Mouse (Mus musculus): ENCODE results near the gene Sucla2. TPM values are rescaled to one million over a fixed set of nuclear protein-coding genes. Genes with fewer than 3 reads are reported as not detected.

Gene Sucla2
- total RNA-seq (2015) (57.8 and 64.9 TPM in 2 replicates), total RNA-seq (2017) (105 and 109 TPM in 2 replicates)

- ATAC-seq (ENCODE audit: poor library complexity, severe bottlenecking) = peak; percentile 99
Measured at GRCm38 (mm10) chr14:73524766-73525448, at the start of gene Sucla2. Gene Sucla2, plus strand, starts transcription at chr14:73525319.

DNA sequence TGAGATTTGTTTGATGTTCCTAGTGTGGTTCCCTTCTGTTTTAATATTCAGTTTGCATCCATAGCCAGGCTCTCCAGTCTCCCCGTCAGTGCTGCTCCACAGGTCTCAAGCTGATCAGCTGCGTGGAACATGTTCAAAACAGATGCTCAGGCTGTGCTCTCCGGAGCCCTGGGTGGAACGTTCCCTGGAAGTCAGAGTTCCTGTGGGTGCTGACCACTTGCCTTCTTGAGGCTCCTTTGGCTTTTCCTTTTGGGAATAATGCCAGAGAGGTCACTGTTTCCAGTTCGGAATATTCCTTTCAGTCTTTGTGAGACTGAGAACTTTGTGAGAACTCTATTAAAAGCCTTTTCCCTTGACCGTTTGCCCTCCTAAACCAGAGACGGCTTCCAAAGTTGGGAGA lies 49.6 kb upstream of the Sucla2 start:
- ATAC-seq (ENCODE audit: poor library complexity, severe bottlenecking) = no peak

DNA sequence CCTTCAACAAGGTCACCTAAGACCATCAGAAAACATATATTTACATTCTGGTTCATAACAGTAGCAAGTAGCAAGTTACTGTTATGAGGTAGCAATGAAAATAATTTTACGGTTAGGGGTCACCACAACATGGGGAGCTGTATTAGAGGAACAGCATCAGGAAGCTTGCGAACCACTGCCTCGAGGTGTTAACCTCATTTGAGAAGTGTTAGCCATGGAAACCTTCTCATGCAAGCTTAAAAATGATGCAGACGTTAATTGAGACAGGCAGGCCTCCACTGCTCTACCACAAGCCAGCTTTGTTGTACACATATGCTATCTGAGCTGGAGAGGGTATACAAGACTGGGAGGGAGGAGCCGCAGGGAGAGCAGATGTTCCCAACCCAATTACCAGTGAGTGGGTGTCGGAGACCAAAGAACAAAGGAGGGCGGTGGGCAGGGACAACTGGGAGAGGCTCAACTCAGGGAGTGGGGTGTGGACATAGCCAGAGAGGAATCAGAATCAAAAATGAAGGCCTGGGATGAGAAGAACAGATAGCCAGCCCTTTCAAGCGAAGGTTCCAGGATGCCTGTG lies 48.7 kb upstream of the Sucla2 start:
- ATAC-seq (ENCODE audit: poor library complexity, severe bottlenecking) = peak; percentile 49

GRCm38 (mm10) chr14:73477077-73477476 lies 48.0 kb upstream of the Sucla2 start:
- no peak for ATAC-seq (ENCODE audit: poor library complexity, severe bottlenecking)

DNA sequence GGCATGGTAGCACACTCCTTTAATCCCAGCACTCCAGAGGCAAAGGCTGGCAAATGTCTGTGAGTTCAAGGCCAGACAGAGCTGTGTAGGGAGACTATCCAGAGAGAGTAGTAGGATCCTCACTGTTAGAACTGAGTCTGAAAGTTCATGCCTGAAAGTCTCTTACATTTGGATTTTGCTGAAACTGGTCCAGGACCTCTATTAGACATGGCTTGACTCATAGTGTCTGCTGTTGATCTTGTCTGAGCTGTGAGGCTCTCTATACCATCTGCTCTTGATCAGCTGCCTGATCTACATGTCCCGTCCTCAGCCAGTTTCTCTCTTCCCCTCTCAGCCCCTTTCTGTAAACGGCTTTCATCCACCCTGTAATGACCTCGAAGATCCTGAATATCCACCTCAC lies 46.8 kb upstream of the Sucla2 start:
- ATAC-seq (ENCODE audit: poor library complexity, severe bottlenecking) = no peak

DNA sequence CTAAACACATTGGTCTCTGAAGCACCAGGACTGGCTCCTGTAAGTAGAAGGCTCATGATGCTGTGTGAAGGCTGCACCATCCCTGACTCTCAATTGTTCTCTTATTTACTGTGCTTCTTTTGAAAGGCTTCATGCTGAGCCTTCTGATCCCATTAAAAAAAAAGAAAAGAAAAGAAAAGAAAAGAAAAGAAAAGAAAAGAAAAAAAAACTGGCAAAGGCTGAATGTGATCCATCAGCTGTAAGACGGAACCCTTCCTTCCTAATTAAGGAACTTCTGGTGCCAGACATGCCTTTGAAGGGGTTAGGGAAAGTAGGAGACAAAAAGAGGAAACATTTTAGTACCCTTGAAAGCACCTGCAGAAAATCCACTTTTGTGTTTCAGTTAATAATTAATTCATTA lies 45.3 kb upstream of the Sucla2 start:
- no peak for ATAC-seq (ENCODE audit: poor library complexity, severe bottlenecking)

- no peak for ATAC-seq (ENCODE audit: poor library complexity, severe bottlenecking)
Measured at GRCm38 (mm10) chr14:73483516-73484229, 41.4 kb upstream of the Sucla2 start.

GRCm38 (mm10) chr14:73484366-73485110 lies 40.6 kb upstream of the Sucla2 start:
- ATAC-seq (ENCODE audit: poor library complexity, severe bottlenecking) = no peak

DNA sequence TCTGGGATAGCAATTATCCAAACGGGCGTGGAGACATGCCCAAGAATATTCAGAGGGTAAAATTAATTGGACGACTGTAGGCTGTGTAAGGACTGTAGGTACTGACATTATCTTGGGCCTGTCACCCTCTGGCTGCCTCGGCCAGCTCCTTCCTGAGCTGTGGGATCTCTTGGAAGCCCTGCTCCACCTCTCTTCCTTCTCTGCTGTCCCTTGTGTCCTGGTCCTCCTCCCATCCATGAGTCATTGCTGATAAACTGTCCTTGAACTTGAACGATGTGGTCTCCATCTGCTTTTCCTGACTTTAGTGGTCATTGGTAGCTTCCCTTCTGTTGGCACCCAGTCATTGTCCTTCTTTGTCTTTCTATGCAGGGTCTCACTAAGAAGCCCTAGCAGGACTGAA lies 38.5 kb upstream of the Sucla2 start:
- no peak for ATAC-seq (ENCODE audit: poor library complexity, severe bottlenecking)

GRCm38 (mm10) chr14:73493356-73493755 lies 31.8 kb upstream of the Sucla2 start:
- ATAC-seq (ENCODE audit: poor library complexity, severe bottlenecking) = no peak

DNA sequence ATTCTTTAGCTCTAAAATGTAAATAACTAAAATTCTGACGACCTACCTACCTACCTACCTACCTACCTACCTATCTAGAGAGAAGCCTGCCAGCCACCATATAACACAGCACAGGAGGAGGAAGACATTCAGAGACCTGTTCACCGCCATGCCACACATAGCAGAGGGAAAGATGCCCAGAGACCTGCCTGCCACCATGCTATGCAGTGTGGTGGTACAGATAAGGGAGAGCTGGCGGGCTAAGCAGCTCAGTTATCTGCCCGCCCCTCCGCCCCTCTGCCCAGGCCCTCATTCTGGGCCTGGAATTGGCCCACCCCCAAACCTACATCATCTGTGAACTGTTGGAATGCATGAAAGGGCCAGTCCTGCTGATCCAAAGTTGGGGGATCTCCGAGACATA lies 31.0 kb upstream of the Sucla2 start:
- no peak for ATAC-seq (ENCODE audit: poor library complexity, severe bottlenecking)

DNA sequence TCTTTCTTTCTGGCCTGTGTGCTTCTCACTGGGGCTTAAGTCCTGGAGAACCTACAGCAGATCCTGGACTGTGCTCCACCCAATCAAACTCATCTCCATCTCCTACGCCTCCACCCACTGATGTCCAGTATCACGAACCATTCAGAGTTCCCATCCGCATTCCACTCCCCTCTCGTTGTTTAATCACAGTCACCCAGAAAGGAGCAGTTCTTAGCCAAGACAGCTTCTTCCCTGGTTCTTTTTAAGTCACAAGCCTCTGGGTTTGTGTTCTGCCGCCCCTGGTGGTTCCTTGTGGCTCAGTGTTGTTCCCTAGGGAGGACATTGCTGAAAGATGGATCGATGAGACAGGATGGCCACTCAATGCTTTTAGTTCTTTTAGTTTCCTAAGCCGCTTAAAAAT lies 29.4 kb upstream of the Sucla2 start:
- no peak for ATAC-seq (ENCODE audit: poor library complexity, severe bottlenecking)

DNA sequence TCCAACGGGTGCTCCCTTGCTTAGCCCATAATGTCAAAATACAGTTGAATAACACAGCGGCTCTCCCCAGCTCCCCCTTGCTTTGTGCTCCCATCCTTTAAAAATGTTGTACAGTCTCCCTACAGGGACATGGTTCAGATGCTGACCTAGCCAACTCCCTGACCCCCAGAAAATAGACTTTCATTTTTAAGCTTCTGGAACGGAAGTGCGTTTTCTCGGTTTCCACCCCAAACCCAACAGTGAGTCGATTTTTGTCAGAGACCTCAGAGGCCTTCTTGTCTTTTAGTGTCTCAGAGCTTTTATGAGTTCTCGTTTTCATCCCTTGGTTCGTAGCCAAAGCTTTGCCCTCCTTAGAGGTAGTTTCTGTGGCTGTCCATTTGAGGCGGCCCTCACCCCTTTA lies 23.8 kb upstream of the Sucla2 start:
- no peak for ATAC-seq (ENCODE audit: poor library complexity, severe bottlenecking)

GRCm38 (mm10) chr14:73501721-73502120 lies 23.4 kb upstream of the Sucla2 start:
- ATAC-seq (ENCODE audit: poor library complexity, severe bottlenecking) = no peak

DNA sequence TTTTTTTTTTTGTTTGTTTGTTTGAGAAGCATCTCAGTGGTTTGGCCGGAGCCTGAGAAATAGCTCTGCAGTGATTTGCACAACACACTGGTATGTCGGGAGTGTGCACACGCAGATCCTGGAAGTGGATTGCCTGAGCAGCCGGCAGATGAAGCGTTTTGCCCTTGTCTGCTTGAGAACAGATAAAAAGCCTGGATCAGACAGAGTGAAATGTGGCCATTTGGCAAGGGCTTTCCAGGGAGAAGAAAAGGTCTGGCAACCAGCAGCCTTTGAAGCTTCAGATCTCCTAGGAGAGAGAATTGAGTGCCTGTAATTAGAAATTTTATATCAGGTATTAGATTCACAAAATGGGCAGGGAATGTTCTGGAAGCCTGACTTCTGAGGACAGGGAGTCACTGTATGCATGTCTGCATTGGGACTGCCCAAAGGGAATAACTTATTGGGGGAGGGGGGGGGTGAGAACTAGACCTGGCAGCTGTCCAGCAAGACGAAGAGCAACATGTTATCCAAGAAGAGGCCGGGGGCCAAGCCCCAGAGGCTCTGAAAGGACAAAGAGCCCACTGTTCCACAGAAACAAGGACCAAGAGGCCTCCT lies 22.4 kb upstream of the Sucla2 start:
- ATAC-seq (ENCODE audit: poor library complexity, severe bottlenecking) = no peak

- ATAC-seq (ENCODE audit: poor library complexity, severe bottlenecking) = no peak
Measured at GRCm38 (mm10) chr14:73503237-73503933, 21.7 kb upstream of the Sucla2 start.

DNA sequence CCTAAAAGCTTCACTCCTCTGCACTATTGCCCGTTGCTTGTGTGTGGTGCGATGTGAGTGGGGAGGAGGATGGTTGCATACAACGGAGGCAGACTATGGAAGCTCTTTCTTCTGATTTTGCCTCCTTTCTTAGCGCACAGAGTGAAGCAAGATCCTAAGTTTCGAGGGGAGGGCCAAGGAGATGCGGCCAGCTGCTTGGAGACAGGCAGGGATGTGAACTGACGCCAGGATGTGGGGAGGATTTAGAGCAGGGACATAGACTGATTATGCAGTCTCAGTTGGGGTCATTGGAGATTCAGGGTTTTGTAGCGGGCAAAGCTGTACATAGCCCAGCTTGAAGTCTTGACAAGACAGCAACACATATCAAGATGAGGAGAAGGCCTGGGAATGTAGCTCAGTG lies 18.8 kb upstream of the Sucla2 start:
- no peak for ATAC-seq (ENCODE audit: poor library complexity, severe bottlenecking)

DNA sequence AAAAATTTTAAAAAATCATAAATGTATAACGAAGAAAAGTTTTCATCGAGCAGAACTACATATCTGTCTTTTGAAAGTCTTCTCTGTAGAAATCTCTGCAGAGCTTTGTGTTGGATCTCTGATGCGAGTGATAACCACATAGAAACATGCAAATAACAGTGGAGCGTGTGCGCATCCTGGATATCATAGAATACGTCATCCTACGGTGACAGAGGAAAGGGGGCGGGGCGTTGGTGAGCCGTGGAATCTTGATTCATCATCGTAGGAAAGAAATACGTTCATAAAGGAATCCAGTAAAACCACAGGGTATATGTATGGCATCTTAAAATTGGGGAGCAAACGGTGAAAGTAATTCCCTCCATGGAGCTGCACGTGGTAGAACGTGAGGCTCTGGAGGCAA lies 17.9 kb upstream of the Sucla2 start:
- ATAC-seq (ENCODE audit: poor library complexity, severe bottlenecking) = no peak

DNA sequence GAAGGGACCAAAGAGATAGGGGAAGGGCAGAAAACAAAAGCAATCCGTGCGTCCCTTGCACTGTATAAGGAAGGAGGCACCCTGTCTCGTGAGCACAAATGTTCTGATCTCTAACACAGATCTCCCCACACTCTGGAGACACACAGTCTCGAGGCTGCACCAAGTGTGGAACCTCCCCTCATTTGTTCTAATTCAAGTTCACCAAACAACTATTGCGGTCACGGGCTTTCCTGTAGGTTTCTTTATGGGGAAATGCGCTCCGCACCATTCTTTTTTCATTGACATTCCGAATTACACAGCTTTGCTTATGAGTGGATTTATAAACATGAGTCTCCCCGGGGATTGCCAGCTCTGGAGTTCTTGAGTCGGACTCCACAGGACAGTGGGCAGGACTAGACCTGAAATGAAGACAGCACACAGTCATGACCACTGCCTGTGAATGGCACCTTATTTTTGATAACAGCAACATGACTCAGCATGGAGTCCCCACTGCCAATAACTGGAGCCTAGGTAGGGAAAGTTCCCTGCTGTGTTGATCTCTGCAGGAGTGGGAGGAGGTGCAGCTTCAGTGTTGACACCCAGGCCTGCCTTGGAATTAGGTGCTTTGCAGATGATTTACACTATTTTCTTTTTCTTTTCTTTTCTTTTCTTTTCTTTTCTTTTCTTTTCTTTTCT lies 17.3 kb upstream of the Sucla2 start:
- no peak for ATAC-seq (ENCODE audit: poor library complexity, severe bottlenecking)
